Mouse (Mus musculus): ENCODE results near the gene Grk3.
A peak's percentile ranks its signal among the peaks of the same experiment; 100 is the strongest.

Gene Grk3

DNA sequence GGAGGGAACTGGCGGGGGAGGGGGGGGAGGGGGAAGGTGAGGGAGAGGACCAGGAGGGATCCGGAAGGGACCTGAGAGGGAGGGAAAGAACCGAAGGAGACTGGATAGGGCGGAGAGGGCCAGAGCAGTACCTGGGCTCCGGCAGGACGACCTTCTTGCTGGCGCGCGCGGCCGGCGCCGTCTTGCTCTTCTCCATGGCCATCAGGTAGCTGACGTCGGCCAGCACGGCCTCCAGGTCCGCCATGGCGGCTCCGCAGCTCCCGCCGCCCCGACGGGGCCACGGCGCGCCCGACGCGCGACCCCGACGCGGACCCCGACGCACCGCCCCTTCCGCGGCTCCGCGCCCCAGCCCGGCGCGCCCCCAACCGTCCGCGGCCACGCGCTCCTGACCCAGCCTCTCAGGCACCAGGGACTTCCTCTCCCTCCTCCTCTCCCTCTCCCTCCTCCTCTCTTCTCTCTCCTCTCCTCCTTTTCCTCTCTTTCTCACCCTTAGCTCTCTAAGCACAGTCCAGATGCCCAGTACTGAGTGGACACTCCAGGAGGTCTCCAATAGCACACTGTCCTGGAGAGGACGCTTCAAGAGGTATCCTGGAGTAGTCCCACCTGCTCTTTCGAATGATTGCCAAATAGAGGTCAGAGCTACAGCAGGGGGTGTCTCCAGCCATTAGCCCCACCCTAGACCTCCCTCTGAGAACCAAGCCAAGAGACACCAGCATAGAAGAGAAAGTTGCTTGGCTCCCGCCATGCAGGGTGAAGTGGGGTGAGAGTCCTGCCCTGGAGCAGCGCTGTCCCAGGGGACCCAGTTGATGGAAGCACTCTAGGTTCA, at the start of gene Grk3:
Gene Grk3, minus strand, starts transcription at position 556 of the 826 bp plus-strand sequence.
- peak; percentile 56 for ATAC-seq (ENCODE audit: insufficient number of reproducible peaks, low FRiP score, low TSS enrichment)

GRCm38 (mm10) chr5:113054308-113054707, 38.7 kb upstream of the Grk3 start:
- ATAC-seq (ENCODE audit: insufficient number of reproducible peaks, low FRiP score, low TSS enrichment) = peak; percentile 36; the same call in 1 of the 2 replicates

- no peak for ATAC-seq (ENCODE audit: insufficient number of reproducible peaks, low FRiP score, low TSS enrichment)
Observed at GRCm38 (mm10) chr5:113050581-113051185, 35.1 kb upstream of the Grk3 start.

DNA sequence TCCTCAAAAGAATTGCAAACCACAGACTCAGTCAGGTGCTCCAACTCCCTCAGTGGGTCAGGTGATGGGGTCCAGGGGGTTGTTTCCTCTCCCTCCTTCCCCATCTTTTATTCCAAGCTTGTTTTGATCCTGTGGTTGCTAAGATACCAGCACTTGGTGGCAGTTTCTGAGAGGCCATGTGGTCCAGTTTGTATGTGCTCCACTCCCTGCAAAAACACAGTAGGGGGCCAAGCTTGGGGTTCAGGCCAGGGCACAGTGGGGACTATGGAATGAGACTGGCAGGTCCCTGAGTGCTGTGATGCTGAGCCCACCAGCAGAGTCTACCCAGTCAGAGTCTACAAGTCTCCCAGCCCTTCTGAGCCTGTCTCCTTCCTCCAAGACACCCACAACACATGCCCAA, 34.3 kb upstream of the Grk3 start:
- ATAC-seq (ENCODE audit: insufficient number of reproducible peaks, low FRiP score, low TSS enrichment) = no peak

DNA sequence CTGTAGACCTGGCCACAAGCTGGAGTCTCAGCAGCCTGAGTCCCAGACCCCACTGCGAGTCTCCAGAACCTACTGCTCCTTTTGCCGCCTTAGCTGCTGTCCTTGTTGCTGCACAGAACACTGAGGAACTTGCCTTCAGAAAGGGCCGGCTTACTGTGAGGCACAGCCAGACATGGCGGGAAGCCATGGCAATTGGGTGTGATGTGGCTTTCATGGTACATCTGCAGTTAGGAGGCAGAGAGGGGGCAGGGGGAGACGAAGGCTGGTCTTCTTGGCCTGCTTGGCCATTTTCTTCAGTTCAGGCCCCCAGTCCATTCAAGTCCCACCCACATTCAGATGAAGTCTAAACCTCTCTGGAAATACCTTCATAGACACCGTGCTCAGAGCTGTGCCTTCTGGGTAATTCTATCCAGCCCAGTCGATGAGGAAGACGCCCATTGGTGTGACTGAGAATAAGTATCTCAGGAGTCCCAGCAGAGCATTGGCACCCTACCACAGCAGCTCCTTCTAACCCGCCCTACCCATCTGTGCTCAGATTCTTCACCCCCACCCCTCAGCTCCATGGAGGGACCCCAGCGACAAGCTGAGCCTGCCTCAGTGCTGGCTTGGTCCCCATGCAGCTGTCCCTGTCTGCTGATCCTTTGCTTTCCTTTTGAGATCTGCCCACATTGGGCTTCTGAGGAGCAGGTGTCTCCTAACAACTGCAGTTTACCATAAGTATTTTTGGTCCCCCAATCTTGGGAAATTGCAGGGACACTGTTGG, 30.1 kb upstream of the Grk3 start:
- ATAC-seq (ENCODE audit: insufficient number of reproducible peaks, low FRiP score, low TSS enrichment) = no peak

GRCm38 (mm10) chr5:113043531-113043930, 27.9 kb upstream of the Grk3 start:
- ATAC-seq (ENCODE audit: insufficient number of reproducible peaks, low FRiP score, low TSS enrichment) = peak; percentile 71

DNA sequence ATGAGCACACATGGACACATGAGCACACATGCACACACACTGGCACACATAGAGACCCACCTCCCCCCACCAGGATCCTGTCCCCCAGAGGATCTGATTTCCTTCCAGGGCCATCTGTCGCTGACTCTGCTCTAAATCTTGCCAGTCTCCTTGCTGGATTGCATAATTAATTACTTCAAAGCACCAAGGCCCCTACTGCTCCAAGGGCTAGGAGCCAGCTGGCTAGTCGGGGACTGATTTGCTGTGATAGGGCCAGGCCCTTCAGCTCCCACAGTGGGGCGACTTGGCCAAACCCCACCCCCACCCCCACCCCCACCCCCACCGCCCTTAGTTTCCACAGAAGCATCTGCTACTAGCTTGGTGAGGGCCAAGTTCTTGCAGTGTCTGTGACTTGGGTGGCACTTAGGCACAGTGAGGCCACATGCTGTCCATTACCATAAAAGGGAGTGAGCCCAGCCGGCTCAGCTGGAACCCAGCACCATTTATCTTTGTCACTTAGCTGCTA, 26.0 kb upstream of the Grk3 start:
- ATAC-seq (ENCODE audit: insufficient number of reproducible peaks, low FRiP score, low TSS enrichment) = peak; percentile 74

DNA sequence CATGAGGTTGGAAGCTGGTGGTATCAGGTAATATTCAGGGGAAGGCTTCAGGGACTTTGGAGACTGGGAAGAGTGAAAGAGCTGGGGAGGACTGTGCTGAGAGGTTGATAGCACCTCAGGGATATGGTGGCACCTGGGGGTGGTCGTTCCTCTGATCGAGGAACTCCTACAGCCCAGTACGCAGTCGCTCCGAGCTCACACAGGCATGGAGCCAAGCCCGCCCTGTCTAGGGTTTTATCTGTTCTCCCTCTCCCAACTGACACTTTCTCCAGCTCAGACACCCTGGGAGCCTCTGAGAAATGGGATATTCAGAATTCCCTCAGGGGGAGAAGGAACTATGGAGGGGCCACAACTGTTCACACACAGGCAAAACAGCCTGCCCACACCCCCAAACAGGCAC, 25.2 kb upstream of the Grk3 start:
- no peak for ATAC-seq (ENCODE audit: insufficient number of reproducible peaks, low FRiP score, low TSS enrichment)

DNA sequence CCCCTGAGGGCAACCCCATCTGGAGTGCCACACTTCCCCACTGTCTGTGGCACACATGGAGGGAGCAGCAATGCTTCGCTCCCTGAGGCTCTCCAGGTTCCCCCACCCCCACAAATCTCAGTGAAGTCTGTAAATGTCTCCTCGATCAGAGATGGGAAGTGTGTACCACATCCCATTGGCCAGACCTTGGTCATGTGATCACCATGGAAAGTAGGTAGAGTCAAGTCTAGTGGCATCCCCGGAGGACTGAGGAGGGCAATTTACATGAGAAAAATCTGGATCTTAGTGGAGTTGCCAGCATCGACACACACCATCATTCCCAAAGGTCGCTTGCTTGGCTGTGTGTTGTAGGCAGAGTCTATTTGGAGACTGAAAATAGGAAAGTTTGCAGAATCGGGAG, 23.0 kb upstream of the Grk3 start:
- no peak for ATAC-seq (ENCODE audit: insufficient number of reproducible peaks, low FRiP score, low TSS enrichment)

DNA sequence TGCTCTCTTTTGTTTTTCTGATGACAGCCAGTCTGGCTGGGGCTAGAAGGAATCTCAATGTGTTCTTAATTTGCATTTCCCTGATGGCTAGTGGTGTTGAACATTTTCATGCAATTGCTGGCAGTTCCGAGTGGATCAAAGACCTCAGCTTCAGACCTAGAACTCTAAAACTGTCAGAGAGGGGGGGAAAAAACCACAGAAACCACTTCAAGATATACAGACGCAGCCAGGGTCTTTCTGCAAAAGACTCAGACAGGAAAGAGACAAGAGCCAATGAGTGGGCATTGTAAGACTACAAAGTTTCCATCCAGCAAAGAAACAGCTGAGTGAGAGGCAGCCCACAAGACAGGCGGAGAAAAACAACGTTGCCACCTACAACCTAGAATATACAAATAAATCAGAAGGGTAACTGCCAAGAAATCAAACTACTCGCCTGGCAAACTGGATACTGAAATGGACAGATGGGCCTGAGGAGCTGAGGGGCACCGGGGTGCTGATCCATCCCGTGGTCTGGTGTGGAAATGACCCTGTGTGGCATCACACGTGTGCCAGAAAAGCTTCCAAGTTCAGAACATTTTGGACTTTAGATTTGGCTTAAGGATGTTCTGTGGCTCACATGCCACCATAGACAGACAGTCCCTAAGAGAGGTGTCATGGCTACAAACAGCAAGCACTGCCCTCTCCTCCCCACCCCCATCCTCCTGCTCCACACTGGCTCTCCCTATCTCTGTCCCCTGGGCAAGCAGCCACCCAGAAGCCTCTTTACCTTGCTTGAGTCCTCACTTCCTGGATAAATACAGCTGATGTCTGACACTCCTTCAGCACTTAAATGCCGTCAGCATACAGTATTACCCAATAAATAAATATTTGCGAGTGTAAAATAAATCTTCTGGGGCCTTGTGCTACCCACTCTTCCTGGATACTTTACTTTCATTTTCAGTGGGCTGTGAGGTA, 19.8 kb upstream of the Grk3 start:
- ATAC-seq (ENCODE audit: insufficient number of reproducible peaks, low FRiP score, low TSS enrichment) = no peak; the same call in 1 of the 2 replicates

- 0 out of 2 replicates have a peak, but pooled peaks have one; percentile 32 for ATAC-seq (ENCODE audit: insufficient number of reproducible peaks, low FRiP score, low TSS enrichment)
Observed at GRCm38 (mm10) chr5:113031201-113031754, 15.7 kb upstream of the Grk3 start.

GRCm38 (mm10) chr5:113030082-113030481, 14.5 kb upstream of the Grk3 start:
- ATAC-seq (ENCODE audit: insufficient number of reproducible peaks, low FRiP score, low TSS enrichment) = no peak

DNA sequence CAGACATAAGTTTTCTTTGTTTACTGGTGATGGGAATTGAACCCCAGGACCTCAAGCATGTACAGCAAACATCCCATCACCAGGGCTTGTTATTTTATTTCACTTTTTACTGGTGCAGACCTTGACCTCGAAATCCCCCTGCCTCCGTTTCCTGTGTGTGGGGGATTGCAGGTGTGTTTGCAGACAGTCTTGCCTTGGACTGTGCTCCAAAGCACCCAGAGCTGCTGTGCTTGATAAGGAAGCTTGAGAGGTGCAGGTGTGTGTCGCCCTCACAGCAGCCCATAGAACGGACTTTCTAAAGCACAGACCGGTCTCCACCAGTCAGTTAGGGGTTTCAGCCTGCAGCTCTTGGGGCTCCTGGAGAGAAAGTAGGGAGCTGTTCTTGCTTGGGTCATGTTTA, 11.1 kb upstream of the Grk3 start:
- no peak for ATAC-seq (ENCODE audit: insufficient number of reproducible peaks, low FRiP score, low TSS enrichment)

GRCm38 (mm10) chr5:113024154-113024764, 8.7 kb upstream of the Grk3 start:
- ATAC-seq (ENCODE audit: insufficient number of reproducible peaks, low FRiP score, low TSS enrichment) = no peak

DNA sequence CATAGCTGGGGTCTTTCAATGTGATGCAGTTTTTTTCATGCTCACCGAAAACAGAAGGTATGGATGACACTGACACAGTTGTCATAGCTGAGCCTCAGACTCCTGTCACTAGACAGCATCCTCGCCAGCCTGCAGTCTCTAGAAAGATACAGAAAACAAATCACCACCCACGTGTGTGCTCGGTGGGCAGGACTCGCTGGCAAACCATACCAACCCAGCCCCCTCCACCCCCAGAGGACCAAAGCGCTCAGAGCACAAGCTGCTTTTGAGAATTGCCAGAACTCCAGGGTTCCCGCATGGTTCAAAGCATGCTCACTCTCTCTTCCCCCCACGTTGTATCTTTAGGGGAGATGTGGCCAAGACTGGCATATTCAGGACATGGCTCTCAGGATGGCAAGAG, 2.6 kb upstream of the Grk3 start:
- no peak for ATAC-seq (ENCODE audit: insufficient number of reproducible peaks, low FRiP score, low TSS enrichment)

DNA sequence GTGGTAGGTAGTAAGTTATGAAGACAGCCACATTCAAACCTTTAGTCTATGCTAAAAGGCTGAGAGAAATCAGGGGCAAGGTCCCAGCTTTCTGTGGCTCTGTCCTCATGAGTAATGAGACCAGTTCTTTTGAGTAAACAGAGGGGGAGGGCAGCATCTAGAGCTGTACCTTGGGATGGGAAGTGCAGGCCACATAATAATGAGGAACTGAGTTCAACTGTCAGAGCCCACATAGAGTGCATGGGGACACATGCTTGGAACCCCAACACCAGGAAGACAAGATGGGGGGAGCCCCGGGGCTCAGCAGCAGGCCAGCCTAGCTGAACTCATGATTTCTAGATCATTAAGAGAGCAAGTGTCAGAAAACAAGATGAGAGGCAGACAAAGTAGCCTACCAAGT, 1.4 kb upstream of the Grk3 start:
- ATAC-seq (ENCODE audit: insufficient number of reproducible peaks, low FRiP score, low TSS enrichment) = no peak

GRCm38 (mm10) chr5:113014808-113015235, 769 bp downstream of the Grk3 start:
- peak; percentile 18; the same call in 1 of the 2 replicates for ATAC-seq (ENCODE audit: insufficient number of reproducible peaks, low FRiP score, low TSS enrichment)

GRCm38 (mm10) chr5:113014111-113014807, 1.3 kb downstream of the Grk3 start:
- no peak for ATAC-seq (ENCODE audit: insufficient number of reproducible peaks, low FRiP score, low TSS enrichment)

Measured in cerebellum, adult (tissue).